Mouse (Mus musculus) naive thymus-derived CD4-positive, alpha-beta T cell, adult 2 months (primary cell): ENCODE results near the gene Kcnq2.

Experiments
- DNase-seq: peaks from one replicate; pipeline ENCODE4 v3.0.0-alpha.2; 2011; ENCODE audit warnings: low read depth

Gene Kcnq2

DNA sequence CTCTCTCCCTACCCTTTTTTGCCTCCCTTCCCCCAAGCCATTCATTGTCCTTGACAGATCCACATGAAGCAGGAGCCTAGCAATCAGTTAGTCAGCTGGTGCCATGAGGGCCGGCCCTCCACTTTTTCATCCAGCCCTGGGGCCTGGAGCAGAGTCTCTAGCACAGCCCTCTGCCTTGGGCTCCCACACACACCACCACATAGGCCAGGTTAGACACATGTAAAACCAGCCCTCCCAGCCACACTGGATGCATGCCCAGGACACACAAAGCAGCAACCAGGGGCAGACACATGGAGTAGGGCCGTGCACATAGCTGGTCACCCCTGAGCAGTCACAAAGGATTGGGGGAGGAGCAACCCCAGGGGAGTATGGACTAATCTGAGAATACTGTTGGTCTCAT is 32.9 kb downstream of the Kcnq2 start:
- no peak for DNase-seq

DNA sequence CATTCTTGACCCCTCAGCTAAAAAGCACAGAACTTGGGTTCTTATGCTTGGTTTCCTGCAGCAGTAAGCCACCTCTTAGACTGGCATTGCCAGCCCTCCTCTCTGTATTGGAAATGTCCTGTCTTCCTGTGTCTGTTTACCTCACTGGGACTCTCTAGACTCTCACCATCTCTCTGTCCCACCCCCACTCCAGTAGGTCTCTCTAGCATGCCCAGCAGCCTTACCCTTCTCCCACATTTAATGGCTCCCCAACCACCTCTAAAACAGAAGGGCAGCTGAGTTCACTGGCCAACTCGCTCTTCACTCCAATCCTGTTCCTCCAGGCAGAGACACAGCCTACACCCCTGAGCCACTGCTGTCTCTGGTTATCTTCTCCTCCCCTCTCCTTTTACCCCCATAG is 33.5 kb downstream of the Kcnq2 start:
- DNase-seq, result no peak

GRCm38 (mm10) chr2:181100087-181100486 is 35.0 kb downstream of the Kcnq2 start:
- no peak for DNase-seq

DNA sequence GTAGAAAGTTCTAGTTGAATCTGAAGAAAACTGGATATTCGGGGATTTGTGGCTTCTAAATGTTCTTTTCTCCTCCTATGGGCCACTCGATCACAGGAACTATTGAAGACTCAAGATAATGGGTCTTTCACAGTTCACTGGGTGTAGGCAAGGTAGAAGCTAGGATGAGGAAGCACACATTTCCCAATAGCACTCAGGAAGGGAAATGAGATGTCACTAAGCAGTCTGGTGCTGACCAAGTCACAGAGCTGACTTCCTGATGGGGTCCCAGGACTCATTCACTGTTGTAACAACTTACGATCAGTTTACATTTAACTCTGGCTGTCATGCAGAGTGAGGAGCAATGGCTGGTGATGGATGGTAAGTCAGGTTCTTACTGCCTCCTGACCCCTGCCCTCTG is 45.0 kb downstream of the Kcnq2 start:
- no peak for DNase-seq

DNA sequence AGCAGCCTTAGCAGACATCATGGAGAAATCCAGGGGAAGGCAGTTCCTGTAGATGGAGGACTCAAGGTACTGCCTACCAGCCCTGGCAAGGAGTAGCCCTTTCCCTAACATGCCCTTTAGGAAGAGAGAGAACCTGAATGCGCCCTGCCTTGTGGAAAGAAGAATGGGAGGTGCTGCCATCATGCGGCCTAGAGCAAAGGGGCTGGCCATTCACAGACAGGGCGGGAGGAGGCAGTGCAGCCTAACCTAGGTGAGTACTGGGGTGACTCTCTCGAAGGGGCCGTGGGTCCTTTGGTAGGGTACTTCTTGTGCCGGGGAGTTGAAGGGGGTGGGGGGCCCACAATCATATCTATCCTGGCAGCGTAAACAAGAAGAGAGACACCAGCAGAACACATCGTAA is 50.1 kb downstream of the Kcnq2 start:
- DNase-seq, result no peak

GRCm38 (mm10) chr2:181083945-181084344 is 51.2 kb downstream of the Kcnq2 start:
- no peak for DNase-seq

GRCm38 (mm10) chr2:181080886-181081285 is 54.2 kb downstream of the Kcnq2 start:
- no peak for DNase-seq

DNA sequence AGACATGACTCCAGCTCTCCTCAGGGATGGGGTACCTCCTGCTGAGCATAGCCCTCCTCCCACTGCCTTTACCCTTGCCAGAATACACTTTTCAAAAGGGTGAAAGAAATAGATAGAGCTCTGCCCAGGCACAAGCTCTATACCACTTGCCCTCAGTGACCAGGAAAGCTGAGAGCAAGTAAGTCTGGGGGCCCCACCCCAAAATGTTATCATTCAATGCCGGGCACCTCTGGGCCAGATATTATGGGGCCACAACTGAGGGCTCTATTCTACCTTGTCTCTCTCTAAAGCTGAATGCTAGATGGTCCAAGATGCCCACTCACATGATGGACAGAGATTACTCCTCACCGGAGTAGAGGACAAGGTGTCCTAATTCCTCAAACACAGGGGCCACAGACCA is 55.6 kb downstream of the Kcnq2 start:
- no peak for DNase-seq

DNA sequence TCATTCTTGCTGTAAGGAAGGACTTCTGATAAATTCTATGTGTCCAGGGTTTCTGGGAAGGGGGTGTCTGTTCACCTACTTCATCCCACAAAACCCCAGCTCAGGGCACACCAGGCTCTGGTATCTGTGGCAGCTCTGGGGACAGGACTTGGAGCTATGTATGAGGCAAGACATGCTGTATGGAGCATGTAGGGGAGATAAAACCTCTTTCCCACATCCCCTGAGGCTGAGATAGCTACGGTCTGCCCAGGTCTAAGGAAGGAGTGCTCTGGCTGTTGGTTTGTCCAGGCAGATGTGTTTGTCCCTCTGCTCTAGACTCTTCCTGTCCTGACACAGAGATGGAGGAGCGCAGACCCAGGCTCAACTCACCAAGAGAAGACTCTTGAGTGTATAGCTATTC is 56.2 kb downstream of the Kcnq2 start:
- no peak for DNase-seq

DNA sequence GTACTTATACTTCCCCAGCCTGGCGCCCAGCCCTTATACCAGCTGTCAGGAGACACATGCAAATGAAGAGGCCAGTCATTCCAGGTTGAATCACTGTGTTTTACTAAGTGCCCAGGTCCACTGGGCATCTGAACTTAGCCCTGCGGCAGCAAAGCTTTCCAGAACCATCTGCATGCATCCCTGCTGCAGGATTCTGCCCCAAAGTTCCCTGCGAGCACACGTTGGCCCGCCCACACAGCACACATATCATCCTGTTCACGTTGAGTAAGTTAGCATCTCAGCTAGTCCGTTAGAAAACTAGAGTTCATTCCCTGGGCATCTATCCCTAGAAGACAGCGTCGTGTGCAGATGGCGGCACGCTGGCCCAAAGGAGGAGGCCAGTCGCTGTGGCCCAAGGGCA is 59.6 kb downstream of the Kcnq2 start:
- DNase-seq, result no peak

GRCm38 (mm10) chr2:181072403-181072714 is 62.7 kb downstream of the Kcnq2 start:
- DNase-seq, result no peak

- DNase-seq, result peak; percentile 77
Measured at GRCm38 (mm10) chr2:181071706-181072402, 63.2 kb downstream of the Kcnq2 start.

DNA sequence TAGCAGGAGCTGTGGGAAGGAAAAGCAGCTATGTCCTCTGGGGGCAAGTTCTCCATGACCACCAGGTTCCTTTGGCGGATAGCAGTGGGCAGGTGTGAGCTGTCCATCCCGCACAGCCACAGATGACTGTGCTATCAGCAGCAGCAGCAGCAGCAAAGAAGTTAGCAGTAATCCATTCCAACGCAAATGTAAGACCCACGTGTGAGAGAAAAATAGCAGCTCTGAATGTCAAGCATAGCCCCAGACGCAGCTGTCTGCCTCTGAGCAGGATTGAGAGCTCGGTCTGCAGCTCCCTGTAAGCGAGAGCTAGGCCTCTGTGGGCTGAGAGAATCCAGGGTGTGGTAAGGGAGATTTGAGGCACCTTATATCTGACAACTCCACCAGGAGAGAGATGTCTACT is 65.0 kb downstream of the Kcnq2 start:
- no peak for DNase-seq

DNA sequence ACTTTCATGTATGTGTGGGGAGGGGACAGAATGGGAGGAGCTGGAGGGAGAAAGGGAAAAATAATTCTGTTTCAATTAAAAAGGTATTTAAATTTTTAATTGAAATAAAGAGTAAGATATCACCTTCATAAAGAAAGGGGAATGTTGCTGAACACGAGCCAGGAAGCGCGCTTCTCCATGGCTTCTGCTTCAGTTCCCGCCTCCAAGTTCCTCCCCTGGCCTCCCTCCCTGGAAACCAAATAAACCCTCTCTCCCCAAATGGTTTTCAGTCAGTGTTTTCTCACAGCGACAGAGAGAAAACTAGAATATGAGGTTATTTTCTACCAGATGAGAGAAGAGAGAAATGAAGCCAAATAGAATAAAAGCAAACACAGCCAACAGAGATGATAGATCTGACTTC is 66.6 kb downstream of the Kcnq2 start:
- DNase-seq, result no peak

- DNase-seq, result no peak
Measured at GRCm38 (mm10) chr2:181065827-181066226, 69.3 kb downstream of the Kcnq2 start.

- DNase-seq, result peak; percentile 62
Measured at GRCm38 (mm10) chr2:181060127-181060526, 75.0 kb downstream of the Kcnq2 start.

- DNase-seq, result no peak
Measured at GRCm38 (mm10) chr2:181058193-181058592, 76.9 kb downstream of the Kcnq2 start.

GRCm38 (mm10) chr2:181057341-181057740 is 77.8 kb downstream of the Kcnq2 start:
- DNase-seq, result no peak

- no peak for DNase-seq
Measured at GRCm38 (mm10) chr2:181052171-181052570, 82.9 kb downstream of the Kcnq2 start.

- DNase-seq, result no peak
Measured at GRCm38 (mm10) chr2:181048986-181049385, 86.1 kb downstream of the Kcnq2 start.

- DNase-seq, result no peak
Measured at GRCm38 (mm10) chr2:181048252-181048945, 86.7 kb downstream of the Kcnq2 start.

- DNase-seq, result no peak
Measured at GRCm38 (mm10) chr2:181044001-181044400, 91.1 kb downstream of the Kcnq2 start.

- DNase-seq, result no peak
Measured at GRCm38 (mm10) chr2:181043437-181043836, 91.7 kb downstream of the Kcnq2 start, which contains the start of gene Chrna4. Gene Chrna4 (minus strand): TSS chr2:181043546.

DNA sequence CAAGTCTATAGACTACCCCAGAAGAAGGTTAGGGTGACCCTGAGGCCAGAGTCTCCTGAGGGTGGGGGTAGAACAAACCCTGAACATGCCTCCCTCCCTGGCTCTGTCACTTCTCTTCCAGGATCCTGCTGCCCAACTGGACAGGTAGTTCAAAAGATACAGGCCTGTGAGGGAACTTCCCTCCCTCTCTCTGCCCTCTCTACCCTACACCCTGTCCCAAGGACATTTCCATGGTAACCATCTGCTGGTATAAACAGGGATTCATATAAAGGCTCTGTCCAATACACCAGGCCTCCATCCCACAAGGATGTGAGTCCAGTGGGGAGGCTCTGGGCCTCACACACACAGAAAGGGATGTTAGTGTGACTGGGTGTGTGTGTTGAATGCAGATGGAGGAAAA is 92.7 kb downstream of the Kcnq2 start:
- no peak for DNase-seq
